Comparison of ENCODE assay signal across 7 mouse cellular contexts in the genomic region with DNA sequence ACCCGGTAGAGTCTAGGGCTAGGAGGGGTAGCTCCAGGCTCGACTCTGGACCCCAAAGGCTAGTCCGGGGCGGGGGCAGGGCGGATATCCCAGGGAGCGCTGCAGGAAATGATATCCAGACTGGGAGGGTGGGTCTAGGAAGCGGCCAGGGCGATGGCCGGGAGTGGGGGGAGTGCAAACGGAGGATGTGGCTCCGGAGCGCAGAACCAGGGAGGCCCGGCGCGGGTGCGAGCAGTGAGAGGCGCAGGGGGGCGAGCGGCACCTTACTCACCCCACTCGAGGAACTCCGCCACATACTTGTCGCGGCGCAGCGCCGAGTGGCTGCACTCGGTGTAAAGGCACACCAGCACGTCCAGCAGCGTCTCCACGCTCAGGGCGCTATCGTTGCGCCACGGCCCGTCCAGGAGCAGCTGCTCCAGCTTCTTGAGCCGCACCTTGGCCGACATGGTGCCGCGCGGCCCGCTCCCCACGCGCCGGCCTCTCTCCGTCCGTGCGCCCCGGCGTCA. TPM values are rescaled to one million over a fixed set of nuclear protein-coding genes. Genes with fewer than 3 reads are reported as not detected.
A peak's percentile ranks its signal among the peaks of the same experiment; 100 is the strongest.
DNase-seq lines count a peak whose midpoint lies in the region; ATAC-seq and TF ChIP-seq lines count a peak whose summit lies in the region.

No protein-coding gene starts in this region.

- H3K27me3 ChIP-seq in CH12.LX (replicated peaks), result peaks cover 32% of the 10 kb centered on the region
- H3K27me3 ChIP-seq in embryonic facial prominence, embryonic 10.5 days (replicated peaks; ENCODE audit: low read depth, poor library complexity, severe bottlenecking), result no peaks in the 10 kb centered on the region
- H3K27me3 ChIP-seq in neural tube, embryonic 14.5 days (ENCODE audit: control insufficient read depth, insufficient read depth, low read length), result no peaks in the 10 kb centered on the region

- H3K79me2 ChIP-seq in CH12.LX (replicated peaks; ENCODE audit: control insufficient read depth, extremely low read depth, insufficient read depth, poor library complexity, severe bottlenecking), result no peaks in the 10 kb centered on the region; the same call in 1 of the 2 replicates

- TF ChIP-seq EP300 in CH12.LX (IDR thresholded peaks at IDR 0.05; ENCODE audit: low read length), result no peak

- no peak for DNase-seq in CH12.LX (ENCODE audit: extremely low read depth)
- DNase-seq in R1 (ENCODE audit: low read depth, low spot score), result peak; percentile 45
- peak; percentile 72 for DNase-seq in embryonic facial prominence, embryonic 10.5 days (ENCODE audit: low spot score)
- DNase-seq in heart, adult 8-10 months (ENCODE audit: low spot score), result peak; percentile 73
- DNase-seq in kidney, adult 8-10 months, result peak; percentile 56 to 63
- DNase-seq in lung, adult 18-20 months, result peak; percentile 76 to 82

- no peaks in the 10 kb centered on the region for H3K9me3 ChIP-seq in CH12.LX (replicated peaks; ENCODE audit: low read length)
- H3K9me3 ChIP-seq in embryonic facial prominence, embryonic 10.5 days, result no peaks in the 10 kb centered on the region
- H3K9me3 ChIP-seq in neural tube, embryonic 14.5 days (ENCODE audit: control insufficient read depth, low read length), result no peaks in the 10 kb centered on the region

- H3K36me3 ChIP-seq in CH12.LX (replicated peaks in 1 of 2; ENCODE audit: control insufficient read depth in 1 of 2, insufficient read depth in 1 of 2, low read length in 1 of 2), result peaks cover 0 to 2% of the 10 kb centered on the region in 2 experiments
- no peaks in the 10 kb centered on the region for H3K36me3 ChIP-seq in embryonic facial prominence, embryonic 10.5 days (replicated peaks)
- H3K36me3 ChIP-seq in neural tube, embryonic 14.5 days (ENCODE audit: control insufficient read depth, insufficient read depth, low read length), result no peaks in the 10 kb centered on the region

- TF ChIP-seq POLR2A in CH12.LX (IDR thresholded peaks at IDR 0.05; ENCODE audit: low read depth, low read length), result no peak

- peak overlapping the region; percentile 80 for H3K9ac ChIP-seq in CH12.LX (ENCODE audit: insufficient read depth, low read depth)
- peak overlapping the region; percentile 95 for H3K9ac ChIP-seq in neural tube, embryonic 14.5 days (replicated peaks; ENCODE audit: low read depth, low read length)

- no peak for TF ChIP-seq CTCF in CH12.LX (conservative IDR thresholded peaks at IDR 0.05 in 1 of 2, IDR thresholded peaks at IDR 0.05 in 1 of 2; ENCODE audit: low read depth in 2 of 2, low read length in 2 of 2)

- H3K27ac ChIP-seq in CH12.LX (ENCODE audit: insufficient read depth, low read depth), result 0 out of 2 replicates have a peak overlapping the region, but pooled peaks have one; percentile 2
- H3K27ac ChIP-seq in embryonic facial prominence, embryonic 10.5 days (replicated peaks), result peak overlapping the region; percentile 95
- H3K27ac ChIP-seq in neural tube, embryonic 14.5 days (ENCODE audit: low read depth, low read length), result peak overlapping the region; percentile 95

- ATAC-seq in neural tube, embryonic 14.5 days (ENCODE audit: low read depth), result peak; percentile 39

- H3K4me2 ChIP-seq in CH12.LX (ENCODE audit: insufficient read depth, low read depth, poor library complexity, severe bottlenecking), result peak overlapping the region; percentile 79
- peak overlapping the region; percentile 87 for H3K4me2 ChIP-seq in neural tube, embryonic 14.5 days (ENCODE audit: low read depth, low read length)

- peaks cover 4 to 31% of the 10 kb centered on the region in 2 experiments for H3K4me1 ChIP-seq in CH12.LX (ENCODE audit: control insufficient read depth in 1 of 2, insufficient read depth in 2 of 2)
- H3K4me1 ChIP-seq in embryonic facial prominence, embryonic 10.5 days, result peaks cover 37% of the 10 kb centered on the region
- H3K4me1 ChIP-seq in neural tube, embryonic 14.5 days (ENCODE audit: control insufficient read depth, insufficient read depth, low read length), result peaks cover 25% of the 10 kb centered on the region; the same call in 1 of the 2 replicates

- TF ChIP-seq RAD21 in CH12.LX (IDR thresholded peaks at IDR 0.05; ENCODE audit: low read depth, low read length), result no peak

- WGBS in embryonic facial prominence, embryonic 10.5 days, result under 1% methylated on average over 49 of the region's 49 CpGs
- under 1% methylated on average over 44 of the region's 49 CpGs for WGBS in neural tube, embryonic 14.5 days

- dilution Hi-C loops in CH12.LX (cut with MboI; ENCODE audit: extremely low pct_ligation_motif_present, extremely low pct_unique_long_range_greater_than_20kb, low sequenced_read_pairs), result no loop called here

- H3K4me3 ChIP-seq in CH12.LX (replicated peaks in 1 of 3; ENCODE audit: low read depth in 2 of 3, low read length in 2 of 3, poor library complexity in 1 of 3), result peak overlapping the region; percentile 76 to 99 (median 97)
- H3K4me3 ChIP-seq in embryonic facial prominence, embryonic 10.5 days, result peak overlapping the region; percentile 98
- H3K4me3 ChIP-seq in neural tube, embryonic 14.5 days (ENCODE audit: low read depth, low read length), result peak overlapping the region; percentile 96

- in situ Hi-C loops in CH12.LX (cut with MboI; ENCODE audit: low pct_ligation_motif_present, low pct_unique_long_range_greater_than_20kb, low sequenced_read_pairs), result no loop called here

TF ChIP-seq in CH12.LX, 34 proteins besides CTCF, POLR2A, EP300 and RAD21:
- TF ChIP-seq UBTF (IDR thresholded peaks at IDR 0.05; ENCODE audit: low read depth, low read length) (no peak), IRF4 (IDR thresholded peaks at IDR 0.05; ENCODE audit: low read depth, low read length) (0 out of 2 replicates have a peak, but pooled peaks have one; percentile 8)
TF ChIP-seq in CH12.LX: peak in this region for 1.

RNA-seq across cellular contexts. Expression of a gene that starts 0.6 kb away (rescaled TPM):
- total RNA-seq in CH12.LX (2012; rRNA removed) (20.6 and 25.4 TPM in 2 replicates), CH12.LX (2014; rRNA removed) (12.9 and 16.7 TPM in 2 replicates)
- polyA plus RNA-seq in CH12.LX (2012; ENCODE audit: insufficient read length, low read depth), result 22.9 and 29.7 TPM in 2 replicates
- polyA plus RNA-seq in embryonic facial prominence, embryonic 10.5 days (2016; fragmentation: Nextera tagmentation; extraction: Ambion mirVana), result 32.6 and 32.7 TPM in 2 replicates
- 10 to 100 TPM; 45.5 to 59.7 (median 53.9) TPM for total RNA-seq in heart, adult 8-10 months (2022)
- polyA plus RNA-seq in neural tube, embryonic 14.5 days (2014; fragmentation: Nextera tagmentation; extraction: Ambion mirVana), result 43.4 and 54.1 TPM in 2 replicates

RNA-seq across cellular contexts. Expression of a gene that starts 29.7 kb away (rescaled TPM):
- total RNA-seq in CH12.LX (2012; rRNA removed), result not detected in 2 replicates
- total RNA-seq in CH12.LX (2014; rRNA removed), result not detected in 2 replicates
- not detected in 2 replicates for polyA plus RNA-seq in CH12.LX (2012; ENCODE audit: insufficient read length, low read depth)
- polyA plus RNA-seq in embryonic facial prominence, embryonic 10.5 days (2016; fragmentation: Nextera tagmentation; extraction: Ambion mirVana), result not detected in 2 replicates
- total RNA-seq in heart, adult 8-10 months (2022), result not detected
- 0.43 and 1.5 TPM in 2 replicates for polyA plus RNA-seq in neural tube, embryonic 14.5 days (2014; fragmentation: Nextera tagmentation; extraction: Ambion mirVana)

RNA-seq across cellular contexts. Expression of a gene that starts 39.9 kb away (rescaled TPM):
- total RNA-seq in CH12.LX (2012; rRNA removed), result 0.29 and 0.85 TPM in 2 replicates
- 0.80 and 1.2 TPM in 2 replicates for total RNA-seq in CH12.LX (2014; rRNA removed)
- polyA plus RNA-seq in CH12.LX (2012; ENCODE audit: insufficient read length, low read depth), result 0.56 and 0.81 TPM in 2 replicates
- 5.7 and 7.0 TPM in 2 replicates for polyA plus RNA-seq in embryonic facial prominence, embryonic 10.5 days (2016; fragmentation: Nextera tagmentation; extraction: Ambion mirVana)
- total RNA-seq in heart, adult 8-10 months (2022), result 1 to 10 TPM; 2.1 to 3.6 (median 3.0) TPM
- 1.2 and 2.0 TPM in 2 replicates for polyA plus RNA-seq in neural tube, embryonic 14.5 days (2014; fragmentation: Nextera tagmentation; extraction: Ambion mirVana)

Comparison
In these comparisons a context has a peak if more than half of its experiments do, and no peak if none do; other contexts are left out.
1. H3K27ac ChIP-seq: peak in every context shown above with its lines; median percentile 95 in embryonic facial prominence, embryonic 10.5 days; 95 in neural tube, embryonic 14.5 days; 2 in CH12.LX.